Mouse (Mus musculus) ES-E14 (cell line): ENCODE measurements around the gene Ino80e.

Experiments
- MAFK ChIP-seq: IDR thresholded peaks from 2 replicates; pipeline ENCODE4 v1.6.1; 2014; ENCODE audit warnings: mild to moderate bottlenecking, low read depth, low read length, inconsistent platforms; ENCODE audit not compliant: insufficient read depth
- ZC3H11A ChIP-seq: IDR thresholded peaks from 2 replicates; pipeline ENCODE4 v1.6.1; 2012; ENCODE audit warnings: low read depth, mild to moderate bottlenecking, inconsistent platforms, low read length, borderline replicate concordance
- ZNF384 ChIP-seq: IDR thresholded peaks from 2 replicates; pipeline ENCODE4 v1.6.1; 2012; ENCODE audit warnings: low read depth, low read length, inconsistent platforms

- no peak for TF ChIP-seq ZC3H11A
- no peak for TF ChIP-seq ZNF384
- TF ChIP-seq MAFK = no peak
These were observed 28.9 kb downstream of the Ino80e start for GRCm38 (mm10) chr7:126833294-126833693.
